ENCODE assay signal across 9 mouse cellular contexts in genomic region chr5:63970281-63970732, GRCm38 (mm10). TPM values are rescaled to one million over a fixed set of nuclear protein-coding genes. Genes with fewer than 3 reads are reported as not detected.
DNase-seq lines count a peak whose midpoint lies in the region; ATAC-seq lines count a peak whose summit lies in the region.
"Had no signal": no experiment of that assay in that cellular context is flagged by ENCODE, and none has a peak within 500 bp of the region (broad histone marks: within the 10 kb centered on the region; RNA-seq: fewer than 3 reads in every experiment).

No protein-coding gene starts in this region.

- DNase-seq in heart, adult 9 months (ENCODE audit: low spot score in 2 of 2) = peak; percentile 53 to 62
- no peak for DNase-seq in heart, postnatal 36 days
- peak; percentile 22 for DNase-seq in 416B (ENCODE audit: low read depth)
- peak; percentile 58 for DNase-seq in embryo, embryonic 11 days
- DNase-seq in right cerebral cortex, postnatal 36 days (ENCODE audit: low spot score in 2 of 2) = no peak
- DNase-seq in frontal cortex, postnatal 10 days (ENCODE audit: low spot score in 2 of 2) = no peak
- DNase-seq in ovary, postnatal 10 days (ENCODE audit: low spot score) = no peak

- no peak overlapping the region for H3K4me3 ChIP-seq in liver, embryonic 15.5 days (replicated peaks)

- ATAC-seq in liver, embryonic 15.5 days (ENCODE audit: insufficient read depth) = no peak

- H3K27ac ChIP-seq in liver, embryonic 15.5 days (replicated peaks) = peak overlapping the region; percentile 26; the same call in 1 of the 2 replicates

- H3K36me3 ChIP-seq in liver, embryonic 15.5 days (replicated peaks) = no peaks in the 10 kb centered on the region

- no peak overlapping the region for H3K9ac ChIP-seq in liver, embryonic 15.5 days

- H3K9me3 ChIP-seq in liver, embryonic 15.5 days (replicated peaks) = no peaks in the 10 kb centered on the region
- H3K9me3 ChIP-seq: G1E had no signal

- H3K27me3 ChIP-seq in liver, embryonic 15.5 days = 0 out of 2 replicates have a peak, but pooled peaks cover 6% of the 10 kb centered on the region

- WGBS in liver, embryonic 15.5 days (ENCODE audit: insufficient replicate concordance) = 6% methylated on average over 7 of the region's 7 CpGs

- intact Hi-C loops in heart, postnatal 36 days (cut with DNase I) = no loop called here

- H3K4me1 ChIP-seq in liver, embryonic 15.5 days (replicated peaks) = peaks cover 44% of the 10 kb centered on the region

- peak overlapping the region; percentile 32; the same call in 1 of the 2 replicates for H3K4me2 ChIP-seq in liver, embryonic 15.5 days

RNA-seq across cellular contexts. Expression of gene Rell1, which starts 1.6 kb away (rescaled TPM):
- 10 to 100 TPM; 10.6 to 11.9 TPM for total RNA-seq in heart, postnatal 36 days (2021)
- polyA plus RNA-seq in liver, embryonic 15.5 days (2015; fragmentation: Nextera tagmentation; extraction: Ambion mirVana) = 8.8 and 9.2 TPM in 2 replicates

Comparison
In these comparisons a context has a peak if more than half of its experiments do, and no peak if none do; other contexts are left out.
1. DNase-seq: peak in heart, adult 9 months (2 of 2), 416B (single experiment) and embryo, embryonic 11 days (single experiment); none in heart, postnatal 36 days (0 of 2), right cerebral cortex, postnatal 36 days (0 of 2), frontal cortex, postnatal 10 days (0 of 2) and ovary, postnatal 10 days (single experiment).